Mouse (Mus musculus) spleen, adult 2 months (tissue): Measurements from ENCODE around the gene Ddr2.

Source experiments
- CTCF ChIP-seq: fragments of 200-500 bp; IDR thresholded peaks from 2 replicates; pipeline ENCODE4 v1.5.1; 2011; ENCODE audit warnings: mild to moderate bottlenecking, inconsistent platforms; ENCODE audit not compliant: insufficient read depth, insufficient read length, insufficient replicate concordance; ENCODE audit errors: extremely low read depth
- POLR2A ChIP-seq: fragments of 200-500 bp; IDR thresholded peaks from 2 replicates; pipeline ENCODE4 v1.6.1; 2011; ENCODE audit warnings: low read depth, low read length, inconsistent platforms

- TF ChIP-seq POLR2A (no peak), CTCF (no peak)
Measured at GRCm38 (mm10) chr1:170064083-170064494, 46.5 kb downstream of the Ddr2 start.
